Mouse (Mus musculus) gastrocnemius, postnatal 4 days (tissue): ENCODE data around the gene Rrn3. TPM values are rescaled to one million over a fixed set of nuclear protein-coding genes. Genes with fewer than 3 reads are reported as not detected.
A peak's percentile ranks its signal among the peaks of the same experiment; 100 is the strongest.
"Not testable (repeated sequence)": the region's sequence is repeated elsewhere in the genome, so short reads cannot be mapped to it uniquely, and the experiment has no call there.

Experiments used
- DNase-seq, 2 experiments: peaks; one replicate each; pipeline ENCODE4 v3.0.0; 2021 to 2022; ENCODE audit warnings: low spot score in 2 of 2, mixed read lengths in 2 of 2
- total RNA-seq, 2 experiments: library from RNA; stranded (reverse); gene quantifications; 2 replicates each; pipeline ENCODE4 v1.2.3; 2021

Gene Rrn3
- total RNA-seq, 2 experiments from 2014 or later, result 27.2 to 32.1 TPM

DNA sequence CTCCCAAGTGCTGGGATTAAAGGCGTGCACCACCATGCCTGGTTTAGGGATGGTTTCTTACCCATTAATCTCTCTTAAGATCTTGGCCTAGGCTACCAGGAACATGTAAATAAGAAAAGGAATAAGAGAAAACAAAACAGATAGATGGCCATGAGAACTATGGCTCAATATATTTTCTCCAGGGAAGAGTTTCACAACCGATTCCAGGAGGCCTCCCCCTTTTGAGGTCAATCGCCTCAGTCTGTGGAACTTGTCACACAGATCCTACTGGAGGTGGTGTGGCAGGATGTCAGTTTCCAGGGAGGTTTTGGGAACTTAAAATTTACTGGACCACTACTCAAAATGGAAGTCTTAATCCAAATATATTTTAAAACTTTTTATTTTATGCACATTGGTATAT lies 5.9 kb upstream of the Rrn3 start:
- not testable (repeated sequence) for DNase-seq

- DNase-seq, result no peak
Observed at GRCm38 (mm10) chr16:13781216-13781615, 708 bp downstream of the Rrn3 start.

DNA sequence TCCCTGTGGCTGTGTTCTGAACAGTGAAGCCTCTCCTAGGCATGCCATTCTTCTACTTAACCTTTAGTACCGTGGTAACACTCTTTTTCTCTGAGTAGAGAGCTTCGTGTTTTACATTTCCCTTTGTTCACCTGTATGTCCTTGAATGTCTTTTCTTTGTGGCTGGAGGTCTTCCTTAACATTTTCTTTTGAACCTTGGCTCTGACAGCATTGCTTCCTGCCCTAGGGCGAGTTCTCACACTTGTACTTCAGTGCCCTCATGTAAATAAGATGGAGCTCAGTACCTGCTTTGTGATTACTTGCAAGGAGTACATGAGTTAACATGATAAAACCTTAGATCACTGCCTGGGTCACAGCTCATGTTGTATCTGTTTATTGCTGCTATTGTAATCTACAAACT lies 5.4 kb downstream of the Rrn3 start:
- DNase-seq, result no peak

DNA sequence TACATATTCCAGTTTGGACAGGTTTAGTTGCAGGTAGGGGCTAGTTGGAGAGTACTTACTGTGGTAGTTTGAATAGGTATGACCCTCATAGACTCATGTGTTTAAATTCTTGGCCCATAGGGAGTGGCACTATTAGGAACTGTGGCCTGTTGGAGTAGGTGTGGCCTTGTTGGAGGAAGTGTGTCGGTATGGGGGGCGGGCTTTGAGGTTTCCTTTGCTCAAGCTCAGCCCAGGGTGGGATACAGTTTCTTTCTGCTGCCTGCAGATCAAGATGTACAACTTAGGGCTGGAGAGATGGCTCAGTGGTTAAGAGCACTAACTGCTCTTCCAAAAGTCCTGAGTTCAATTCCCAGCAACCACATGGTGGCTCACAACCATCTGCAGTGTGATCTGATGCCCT lies 12.9 kb downstream of the Rrn3 start:
- not testable (repeated sequence) for DNase-seq

- DNase-seq, result no peak
Observed at GRCm38 (mm10) chr16:13796746-13797175, 16.3 kb downstream of the Rrn3 start.

GRCm38 (mm10) chr16:13801231-13801630 lies 20.7 kb downstream of the Rrn3 start:
- no peak for DNase-seq

GRCm38 (mm10) chr16:13804666-13805065 lies 24.2 kb downstream of the Rrn3 start:
- no peak for DNase-seq

DNA sequence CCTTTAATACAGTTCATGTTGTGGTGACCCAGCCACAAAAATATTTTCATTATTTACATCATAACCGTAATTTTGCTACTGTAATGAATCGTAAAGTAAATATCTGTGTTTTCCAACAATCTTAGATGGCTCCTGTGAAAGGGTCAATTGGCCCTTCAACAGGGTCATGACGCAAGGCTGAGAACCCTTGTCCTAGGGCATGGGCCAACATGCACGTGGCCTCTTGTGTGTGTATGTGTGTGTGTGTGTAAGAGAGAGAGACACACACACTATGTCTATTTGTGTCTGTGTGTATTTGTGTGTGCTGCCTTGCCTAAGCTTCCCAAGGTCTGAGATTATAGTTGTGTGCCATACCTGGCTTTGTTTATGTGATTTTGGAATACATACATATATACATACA lies 27.1 kb downstream of the Rrn3 start:
- DNase-seq, result no peak

GRCm38 (mm10) chr16:13808410-13808809 lies 27.9 kb downstream of the Rrn3 start:
- DNase-seq, result no peak

GRCm38 (mm10) chr16:13812152-13812551 lies 31.6 kb downstream of the Rrn3 start:
- DNase-seq, result no peak

GRCm38 (mm10) chr16:13813200-13813599 lies 32.7 kb downstream of the Rrn3 start:
- no peak for DNase-seq

DNA sequence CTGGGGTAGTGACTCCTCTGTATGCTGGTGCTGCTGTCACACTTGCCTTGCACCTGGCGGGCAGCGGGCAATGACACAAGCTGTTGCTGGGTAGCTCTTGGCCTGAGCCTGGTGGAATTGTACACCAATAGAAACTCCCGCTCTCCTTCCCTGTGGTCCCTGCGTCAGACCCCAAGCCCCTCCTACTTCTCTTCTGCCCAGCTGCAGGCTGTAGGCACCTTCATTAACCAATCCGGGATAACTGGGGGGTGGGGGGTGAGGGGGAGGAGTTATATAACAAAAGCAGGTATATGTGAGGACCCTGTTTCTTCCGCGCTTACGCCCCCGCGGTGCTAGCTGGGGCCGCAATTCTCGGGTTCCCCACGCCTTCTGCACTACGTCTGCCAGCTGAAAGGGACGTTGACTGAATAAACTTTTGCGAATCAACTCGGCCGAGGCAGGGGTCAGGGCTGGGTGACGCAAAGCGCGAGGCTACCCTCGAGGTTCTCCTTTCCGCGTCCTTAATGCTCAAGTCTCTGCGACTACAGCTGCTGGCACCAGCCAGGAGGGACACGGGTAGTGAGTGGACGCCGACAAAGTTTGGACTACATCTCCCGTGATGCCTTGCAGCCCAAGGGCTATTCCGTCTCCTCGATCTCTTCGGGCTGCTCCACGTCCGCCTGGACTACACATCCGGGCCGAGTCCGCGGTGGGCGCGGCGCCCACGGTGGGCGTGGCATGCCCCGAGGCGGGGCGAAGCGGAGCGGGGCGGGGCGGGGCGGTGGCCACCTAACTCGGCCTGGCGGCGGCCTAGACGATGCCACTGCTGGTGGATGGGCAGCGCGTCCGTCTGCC lies 38.3 kb downstream of the Rrn3 start, which contains the start of gene Ntan1:
TSS of gene Ntan1 (plus strand) at position 286 of the 834 bp plus-strand sequence.
- peak; percentile 96 to 98 for DNase-seq

GRCm38 (mm10) chr16:13819394-13819743 lies 38.9 kb downstream of the Rrn3 start:
- DNase-seq, result no peak

DNA sequence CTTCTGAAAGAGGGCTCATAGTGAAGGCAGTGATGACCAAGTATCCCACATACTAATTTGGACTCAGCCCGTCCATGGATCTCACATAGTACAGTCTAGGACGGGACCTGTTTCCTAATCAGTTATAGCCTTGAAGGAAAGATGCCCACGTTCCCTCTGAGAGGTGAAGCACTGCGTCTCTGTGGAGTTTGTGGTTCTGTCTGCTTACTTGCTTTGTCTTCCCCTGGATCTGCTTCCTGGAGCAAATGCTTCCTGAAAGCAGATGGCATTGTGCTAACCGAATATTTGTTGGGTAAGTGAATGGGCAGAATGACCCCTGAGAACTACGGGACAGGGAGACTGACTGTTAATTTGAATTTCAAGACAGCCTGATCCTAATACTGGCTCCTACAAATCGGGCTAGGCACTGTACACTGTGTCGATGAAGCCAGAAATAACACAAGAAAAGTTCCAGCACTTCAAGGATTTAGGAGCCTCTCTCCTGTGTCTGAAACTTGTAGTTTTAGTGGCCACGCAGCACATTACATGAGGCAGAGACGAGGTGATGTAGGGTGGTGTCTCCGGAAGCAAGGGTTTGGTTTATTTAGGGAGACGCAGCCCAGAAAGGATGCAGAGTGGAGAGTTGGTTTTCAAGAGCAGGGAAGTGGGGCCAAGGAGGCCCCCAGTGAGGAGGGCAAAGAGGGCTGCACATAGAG lies 39.4 kb downstream of the Rrn3 start:
- no peak for DNase-seq

DNA sequence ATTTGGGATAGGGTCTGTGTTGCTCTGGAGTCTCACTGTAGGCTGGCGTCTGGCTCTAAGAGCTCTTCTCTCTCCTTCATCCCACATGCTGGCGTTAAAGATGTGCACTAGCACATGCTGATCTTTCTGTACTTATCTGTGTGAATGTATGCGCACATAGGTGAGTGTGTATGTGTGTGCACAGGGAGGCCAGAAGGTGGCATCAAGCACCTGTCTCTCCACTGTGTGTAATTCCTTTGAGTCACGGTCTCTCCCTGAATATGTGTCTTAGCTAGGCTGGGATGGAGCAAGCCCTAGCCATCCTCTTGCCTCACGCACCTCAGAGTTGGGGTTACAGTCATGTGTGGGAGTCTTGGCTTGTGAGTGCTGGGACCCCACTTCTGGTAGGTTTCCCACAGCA lies 40.3 kb downstream of the Rrn3 start:
- no peak for DNase-seq

DNA sequence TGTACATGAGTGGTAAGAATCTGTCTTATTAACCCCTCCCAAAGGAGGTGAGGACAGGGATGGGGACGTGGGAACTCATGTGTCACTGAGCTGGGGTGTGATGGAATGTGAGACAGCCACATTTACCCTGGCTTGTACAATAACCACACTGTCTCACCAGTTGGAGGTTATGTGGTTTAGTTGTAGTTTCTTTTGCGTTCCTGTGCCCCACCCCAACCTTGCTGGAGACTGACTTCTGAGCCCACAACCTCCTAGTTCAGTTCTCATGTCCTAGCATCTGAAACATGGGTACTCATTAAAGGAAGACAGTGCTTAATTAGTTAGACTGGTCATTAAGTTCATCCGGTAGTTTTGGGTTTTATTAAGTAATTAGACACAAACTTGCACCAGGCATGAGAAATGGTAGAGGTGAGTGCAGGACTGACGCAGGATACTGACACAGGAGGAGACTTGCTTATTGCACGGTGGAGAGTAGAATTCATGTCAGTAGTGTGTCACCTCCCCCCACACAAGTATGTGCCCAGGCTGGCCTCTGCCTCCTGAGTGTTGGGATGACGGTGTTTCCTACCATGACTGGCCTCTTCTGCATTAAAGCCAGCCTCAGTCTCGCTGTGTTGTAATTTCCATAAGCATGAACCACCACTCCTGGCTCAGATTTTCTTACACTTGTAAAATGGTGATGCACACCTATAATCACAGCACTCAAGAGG lies 45.4 kb downstream of the Rrn3 start:
- DNase-seq, result no peak

GRCm38 (mm10) chr16:13826511-13826910 lies 46.0 kb downstream of the Rrn3 start:
- DNase-seq, result no peak

GRCm38 (mm10) chr16:13830444-13830843 lies 49.9 kb downstream of the Rrn3 start:
- DNase-seq, result no peak

- no peak for DNase-seq
Observed at GRCm38 (mm10) chr16:13831606-13832005, 51.1 kb downstream of the Rrn3 start.

GRCm38 (mm10) chr16:13834382-13834781 lies 53.9 kb downstream of the Rrn3 start:
- DNase-seq, result no peak

DNA sequence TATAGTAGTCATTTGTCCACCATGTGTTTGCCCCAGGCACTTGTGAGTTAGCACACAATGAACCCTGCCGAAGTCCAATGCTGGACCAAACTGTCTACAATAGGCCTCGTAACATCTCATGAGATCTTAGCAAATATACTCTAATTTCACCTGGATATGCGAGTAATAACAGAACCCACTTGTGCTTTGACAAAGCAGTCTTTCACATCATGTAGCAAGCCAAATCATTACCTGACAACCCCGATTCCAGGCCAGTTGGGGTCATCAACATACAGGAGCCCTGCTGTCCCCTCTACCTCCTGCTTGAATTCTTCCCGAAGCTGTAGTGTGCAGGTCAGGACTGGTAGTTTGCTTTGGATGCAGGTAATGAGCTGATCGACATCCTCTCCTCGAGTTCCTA lies 59.5 kb downstream of the Rrn3 start:
- DNase-seq, result no peak

- no peak for DNase-seq
Observed at GRCm38 (mm10) chr16:13840956-13841355, 60.4 kb downstream of the Rrn3 start.
